Mouse (Mus musculus) liver, embryonic 14.5 days (tissue): Measurements from ENCODE around the gene Slc22a14. TPM values are rescaled to one million over a fixed set of nuclear protein-coding genes. Genes with fewer than 3 reads are reported as not detected.
"Not testable (repeated sequence)": the region's sequence is repeated elsewhere in the genome, so short reads cannot be mapped to it uniquely, and the experiment has no call there.

ENCODE experiments used
- ATAC-seq: fragments of 200-750 bp; cut with Nextera tagmentation; 2 replicates; pipeline ENCODE4 v1.8.0; 2017; ENCODE audit warnings: moderate number of reproducible peaks, mild to moderate bottlenecking, moderate library complexity; ENCODE audit not compliant: insufficient read depth
- DNase-seq, 3 experiments: peaks; one replicate each; pipeline ENCODE4 v3.0.0-alpha.2; 2012 to 2013; ENCODE audit warnings: low read depth in 3 of 3, low spot score in 3 of 3
- H3K27ac ChIP-seq: fragments of 300-500 bp; sonication (generic); 2 replicates; pipeline ENCODE4 v1.5.1; 2014; ENCODE audit warnings: moderate library complexity, mild to moderate bottlenecking, control low read depth, inconsistent platforms
- H3K27me3 ChIP-seq: fragments of 300-500 bp; sonication (generic); 2 replicates; pipeline ENCODE4 v1.6.1; 2014; ENCODE audit warnings: mild to moderate bottlenecking, low read length, moderate library complexity; ENCODE audit not compliant: control insufficient read depth, insufficient read depth
- H3K36me3 ChIP-seq: fragments of 300-500 bp; sonication (generic); replicated peaks from 2 replicates; pipeline ENCODE4 v1.6.1; 2014; ENCODE audit warnings: low read depth; ENCODE audit not compliant: control insufficient read depth, insufficient read depth
- H3K4me1 ChIP-seq, 2 experiments: fragments of 200-500 bp in 1 of 2; fragments of 300-500 bp in 1 of 2; sonication (generic) in 1 of 2; replicated peaks; 2 replicates each; pipeline ENCODE4 v1.6.1; 2012 to 2014; ENCODE audit warnings: antibody characterized with exemption in 1 of 2, inconsistent platforms in 1 of 2, low read length in 1 of 2; ENCODE audit not compliant: control insufficient read depth in 2 of 2, insufficient read depth in 2 of 2
- H3K4me2 ChIP-seq: fragments of 300-500 bp; sonication (generic); 2 replicates; pipeline ENCODE4 v1.6.1; 2014; ENCODE audit warnings: low read depth, mild to moderate bottlenecking, control low read depth, moderate library complexity
- H3K4me3 ChIP-seq, 2 experiments: fragments of 200-500 bp in 1 of 2; fragments of 300-500 bp in 1 of 2; sonication (generic) in 1 of 2; 2 replicates each; pipeline ENCODE4 v1.5.1; 2012 to 2014; ENCODE audit warnings: low read depth in 2 of 2, low read length in 2 of 2, mild to moderate bottlenecking in 2 of 2, control low read depth in 1 of 2, inconsistent platforms in 1 of 2, moderate library complexity in 1 of 2; ENCODE audit not compliant: insufficient read depth in 1 of 2
- H3K9ac ChIP-seq: fragments of 300-500 bp; sonication (generic); replicated peaks from 2 replicates; pipeline ENCODE4 v1.6.1; 2014; ENCODE audit warnings: mild to moderate bottlenecking, control low read depth, moderate library complexity
- H3K9me3 ChIP-seq: fragments of 300-500 bp; sonication (generic); 2 replicates; pipeline ENCODE4 v1.6.1; 2016; ENCODE audit warnings: low read length, mixed read lengths; ENCODE audit not compliant: control insufficient read depth
- CTCF ChIP-seq: IDR thresholded peaks from 2 replicates; pipeline ENCODE4 v1.5.1; 2016; ENCODE audit warnings: antibody characterized with exemption, low read depth, control low read depth
- EP300 ChIP-seq: IDR thresholded peaks from 2 replicates; pipeline ENCODE4 v1.6.1; 2016; ENCODE audit warnings: antibody characterized with exemption, low read depth
- WGBS: fragments of 180-500 bp; shearing (Covaris S2); extraction: QIAGEN DNeasy Blood & Tissue Kit; methylation state at CpG from one replicate; pipeline ENCODE4 v1.1.7; 2014; ENCODE audit not compliant: insufficient replicate concordance; 5-methylcytosine and 5-hydroxymethylcytosine counted together
- polyA plus RNA-seq, 2 experiments: library from polyadenylated mRNA; depleted of rRNA in 1 of 2; stranded (reverse) in 1 of 2; unstranded in 1 of 2; fragments of >200 nt; fragmentation: Nextera tagmentation in 1 of 2; extraction: Ambion mirVana in 1 of 2; gene quantifications; 2 replicates each; pipeline versions ENCODE4 v1.2.1 to v1.2.3; 2012 to 2014

Slc22a14 gene
- polyA plus RNA-seq, 2 experiments: not detected

- not testable (repeated sequence) for H3K27ac ChIP-seq, ATAC-seq, H3K27me3 ChIP-seq, H3K9ac ChIP-seq, H3K9me3 ChIP-seq, H3K4me3 ChIP-seq, DNase-seq, H3K36me3 ChIP-seq, H3K4me2 ChIP-seq, H3K4me1 ChIP-seq
- peak; percentile 8; the same call in 1 of the 2 replicates for TF ChIP-seq CTCF
- WGBS: 84% methylated on average over 5 of the region's 5 CpGs
Measured at GRCm38 (mm10) chr9:119274814-119275213, 90.5 kb downstream of the Slc22a14 start.

- Histone ChIP-seq H3K9ac (no peak overlapping the region), H3K4me1 (no peaks in the 10 kb centered on the region), H3K9me3 (no peaks in the 10 kb centered on the region), H3K36me3 (no peaks in the 10 kb centered on the region; the same call in 1 of the 2 replicates), H3K4me3 (no peak overlapping the region), H3K4me2 (no peak overlapping the region), H3K27ac (no peak overlapping the region), H3K27me3 (no peaks in the 10 kb centered on the region)
- no peak for DNase-seq
- TF ChIP-seq CTCF (no peak), EP300 (no peak)
- 79% methylated on average over 4 of the region's 4 CpGs for WGBS
- ATAC-seq: no peak
Measured at GRCm38 (mm10) chr9:119271496-119271895, 93.9 kb downstream of the Slc22a14 start.

DNA sequence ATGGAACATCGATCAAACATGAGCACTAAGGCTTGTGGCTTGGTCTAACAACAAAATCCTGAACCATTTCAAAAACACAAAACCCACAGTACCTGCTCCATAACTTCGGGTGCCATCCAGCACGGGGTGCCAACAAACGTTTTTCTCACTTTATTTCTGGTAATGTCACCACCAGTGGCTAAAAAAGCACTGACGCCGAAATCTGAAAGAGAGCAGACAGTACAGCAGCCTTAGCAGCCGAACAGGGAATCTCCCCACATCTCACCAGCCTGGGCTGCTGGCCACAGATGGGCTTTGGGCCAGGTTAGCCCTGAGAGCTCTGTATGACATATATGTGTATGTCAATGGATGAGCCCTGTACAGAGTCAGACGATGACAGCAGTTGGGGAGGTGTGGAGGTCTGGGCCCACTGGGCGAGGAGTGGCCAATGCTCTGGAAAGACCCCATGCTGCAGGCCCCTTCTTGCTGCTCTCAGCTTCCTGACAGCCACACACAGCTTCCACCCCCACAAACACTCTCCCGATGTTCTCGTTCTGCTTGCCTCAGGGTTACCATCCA lies 96.7 kb downstream of the Slc22a14 start:
- H3K27me3 ChIP-seq: no peaks in the 10 kb centered on the region
- DNase-seq: no peak
- no peak overlapping the region for H3K27ac ChIP-seq
- H3K4me1 ChIP-seq: no peaks in the 10 kb centered on the region
- no peak overlapping the region for H3K4me3 ChIP-seq
- no peak overlapping the region for H3K9ac ChIP-seq
- H3K9me3 ChIP-seq: no peaks in the 10 kb centered on the region
- H3K4me2 ChIP-seq: no peak overlapping the region
- TF ChIP-seq EP300 (no peak), CTCF (no peak)
- no peak for ATAC-seq
- 86% methylated on average over 11 of the region's 11 CpGs for WGBS
- H3K36me3 ChIP-seq: peaks cover 3% of the 10 kb centered on the region; the same call in 1 of the 2 replicates

DNA sequence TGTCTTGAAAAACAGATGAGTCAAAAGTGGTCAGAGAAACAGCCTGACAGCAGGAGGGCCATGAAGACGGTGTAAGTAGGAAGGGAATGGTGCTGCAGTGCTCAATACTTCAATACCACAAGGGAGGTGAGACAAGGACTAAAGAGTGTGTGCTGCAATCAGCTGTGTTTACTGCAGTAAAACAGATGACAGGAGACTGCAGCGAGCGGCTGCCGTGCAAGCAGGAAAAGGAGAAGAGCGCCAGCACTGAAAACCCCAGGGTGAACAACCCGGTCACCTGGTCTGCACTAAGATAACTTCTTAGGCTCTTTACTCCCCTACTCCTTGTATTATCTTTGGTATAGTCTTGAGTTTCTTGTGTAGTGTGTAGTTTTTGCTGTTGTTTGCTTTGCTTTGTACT lies 97.2 kb downstream of the Slc22a14 start:
- no peaks in the 10 kb centered on the region for H3K4me1 ChIP-seq
- H3K9me3 ChIP-seq: no peaks in the 10 kb centered on the region
- H3K27me3 ChIP-seq: no peaks in the 10 kb centered on the region
- H3K36me3 ChIP-seq: peaks cover 4% of the 10 kb centered on the region; the same call in 1 of the 2 replicates
- no peak overlapping the region for H3K4me2 ChIP-seq
- H3K4me3 ChIP-seq: no peak overlapping the region
- no peak for ATAC-seq
- TF ChIP-seq CTCF (no peak), EP300 (no peak)
- no peak overlapping the region for H3K9ac ChIP-seq
- 88% methylated on average over 6 of the region's 6 CpGs for WGBS
- no peak for DNase-seq
- no peak overlapping the region for H3K27ac ChIP-seq

- peaks cover 10% of the 10 kb centered on the region; the same call in 1 of the 2 replicates for H3K36me3 ChIP-seq
- WGBS: 75% methylated on average over 5 of the region's 5 CpGs
- H3K4me3 ChIP-seq, DNase-seq, H3K9me3 ChIP-seq, H3K27ac ChIP-seq, ATAC-seq, H3K4me2 ChIP-seq, H3K27me3 ChIP-seq, H3K9ac ChIP-seq, H3K4me1 ChIP-seq: not testable (repeated sequence)
Measured at GRCm38 (mm10) chr9:119266121-119266395, 99.3 kb downstream of the Slc22a14 start.

DNA sequence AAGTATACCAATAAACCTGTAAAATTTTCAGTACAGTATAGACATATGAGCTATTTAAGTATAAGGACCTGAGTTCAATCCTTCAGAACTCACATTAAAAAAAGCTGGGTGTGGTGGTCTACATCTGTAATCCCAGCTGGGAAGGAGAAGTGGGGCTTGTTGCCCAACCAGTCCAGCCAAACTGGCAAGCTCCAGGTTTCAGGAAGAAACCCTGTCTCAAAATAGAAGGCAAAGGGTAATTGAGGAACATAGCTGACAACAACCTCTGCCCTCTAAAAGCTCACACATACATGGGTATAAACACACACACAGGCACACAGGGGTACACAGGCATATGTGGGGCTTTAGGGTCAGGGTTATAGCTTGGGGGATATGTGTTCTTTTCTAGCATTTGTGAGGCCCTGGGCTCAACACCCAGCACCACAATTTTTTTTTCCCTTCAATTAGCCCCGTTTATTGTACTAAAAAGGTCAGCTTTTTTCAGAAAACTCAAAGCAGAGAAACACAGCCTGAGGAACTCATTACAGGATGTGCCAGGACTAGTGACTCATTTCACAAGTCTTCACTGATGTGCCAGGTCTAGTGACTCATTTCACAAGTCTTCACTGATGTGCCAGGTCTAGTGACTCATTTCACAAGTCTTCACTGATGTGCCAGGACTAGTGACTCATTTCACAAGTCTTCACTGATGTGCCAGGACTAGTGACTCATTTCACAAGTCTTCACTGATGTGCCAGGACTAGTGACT lies 99.8 kb downstream of the Slc22a14 start:
- 63% methylated on average over 1 of the region's 1 CpGs for WGBS
- H3K36me3 ChIP-seq: peaks cover 10% of the 10 kb centered on the region; the same call in 1 of the 2 replicates

More for the DNA sequence above, 99.8 kb downstream of the Slc22a14 start:
- H3K27ac ChIP-seq, H3K4me2 ChIP-seq, DNase-seq, H3K27me3 ChIP-seq, H3K9me3 ChIP-seq, ATAC-seq, H3K4me1 ChIP-seq, H3K9ac ChIP-seq, H3K4me3 ChIP-seq: not testable (repeated sequence)
